Mouse (Mus musculus) lung, embryonic 14.5 days (tissue): ENCODE measurements around the gene Fbxw11. TPM values are rescaled to one million over a fixed set of nuclear protein-coding genes. Genes with fewer than 3 reads are reported as not detected.
A peak's percentile ranks its signal among the peaks of the same experiment; 100 is the strongest.

ENCODE experiments used
- ATAC-seq: fragments of 200-750 bp; cut with Nextera tagmentation; 2 replicates; pipeline ENCODE4 v1.8.0; 2017; ENCODE audit warnings: mild to moderate bottlenecking, moderate TSS enrichment, moderate library complexity; ENCODE audit not compliant: insufficient read depth
- DNase-seq: peaks from one replicate; pipeline ENCODE4 v3.0.0-alpha.2; 2015
- H3K27ac ChIP-seq: fragments of 300-500 bp; sonication (generic); 2 replicates; pipeline ENCODE4 v1.5.1; 2014; ENCODE audit warnings: low read depth, mild to moderate bottlenecking, moderate library complexity
- H3K27me3 ChIP-seq: fragments of 300-500 bp; sonication (generic); 2 replicates; pipeline ENCODE4 v1.6.1; 2014; ENCODE audit warnings: low read length, control low read depth; ENCODE audit not compliant: insufficient read depth
- H3K36me3 ChIP-seq: fragments of 300-500 bp; sonication (generic); 2 replicates; pipeline ENCODE4 v1.6.1; 2014; ENCODE audit warnings: control low read depth; ENCODE audit not compliant: insufficient read depth
- H3K4me1 ChIP-seq: fragments of 300-500 bp; sonication (generic); 2 replicates; pipeline ENCODE4 v1.6.1; 2014; ENCODE audit warnings: antibody characterized with exemption, control low read depth; ENCODE audit not compliant: insufficient read depth
- H3K4me2 ChIP-seq: fragments of 300-500 bp; sonication (generic); 2 replicates; pipeline ENCODE4 v1.6.1; 2014; ENCODE audit warnings: mild to moderate bottlenecking
- H3K4me3 ChIP-seq: fragments of 300-500 bp; sonication (generic); 2 replicates; pipeline ENCODE4 v1.5.1; 2014; ENCODE audit warnings: low read depth, low read length
- H3K9ac ChIP-seq: fragments of 300-500 bp; sonication (generic); 2 replicates; pipeline ENCODE4 v1.6.1; 2014
- H3K9me3 ChIP-seq: fragments of 300-500 bp; sonication (generic); 2 replicates; pipeline ENCODE4 v1.6.1; 2016; ENCODE audit warnings: low read depth, low read length, control low read depth
- CTCF ChIP-seq: IDR thresholded peaks from 2 replicates; pipeline ENCODE4 v1.5.1; 2016; ENCODE audit warnings: antibody characterized with exemption, low read depth
- WGBS: fragments of 180-500 bp; shearing (Covaris S2); extraction: QIAGEN DNeasy Blood & Tissue Kit; methylation state at CpG from one replicate; pipeline ENCODE4 v1.1.7; 2014; 5-methylcytosine and 5-hydroxymethylcytosine counted together
- polyA plus RNA-seq: library from polyadenylated mRNA; unstranded; fragments of >200 nt; fragmentation: Nextera tagmentation; extraction: Ambion mirVana; gene quantifications from 2 replicates; pipeline ENCODE4 v1.2.1, GENCODE M21; 2014

Fbxw11 gene
- polyA plus RNA-seq: 82.6 and 89.5 TPM in 2 replicates

DNA sequence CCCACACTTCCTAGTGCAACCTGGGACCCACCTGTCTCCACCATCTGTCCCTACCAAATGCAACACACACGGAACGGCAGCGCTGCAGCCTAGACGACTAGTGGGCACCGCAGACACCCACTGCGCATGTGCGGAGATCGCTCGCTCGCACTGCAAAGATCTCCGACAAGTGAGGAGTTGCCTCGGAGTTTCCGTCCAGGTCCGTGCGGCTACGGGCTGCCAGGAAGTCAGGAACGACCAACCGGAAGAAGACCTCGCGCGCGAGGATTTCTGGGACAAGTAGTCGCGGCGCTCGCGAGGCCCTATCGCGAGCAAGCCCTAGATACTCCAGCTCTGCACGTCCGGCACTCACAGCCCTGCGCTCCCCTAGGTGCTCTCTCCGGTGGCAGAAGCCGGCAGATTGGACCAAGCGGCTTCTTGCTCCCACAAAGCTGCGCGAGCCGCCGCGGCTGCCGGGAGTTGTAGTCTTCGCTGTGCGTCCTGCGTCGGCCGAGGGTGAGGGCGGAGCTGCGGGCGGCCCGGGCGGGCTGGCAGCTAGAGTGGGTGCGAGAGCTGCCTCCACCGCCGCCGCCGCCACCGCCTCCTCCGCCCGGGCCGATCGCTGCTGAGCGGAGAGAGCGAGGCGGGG, at the start of gene Fbxw11:
Gene Fbxw11, plus strand, starts transcription at position 476 of the 628 bp plus-strand sequence.
- Histone ChIP-seq H3K27me3 (no peaks in the 10 kb centered on the region), H3K36me3 (no peaks in the 10 kb centered on the region), H3K9me3 (no peaks in the 10 kb centered on the region), H3K27ac (peak within 1 kb of the TSS; percentile 99), H3K4me1 (peaks cover 7% of the 10 kb centered on the region; the same call in 1 of the 2 replicates), H3K4me3 (peak within 1 kb of the TSS; percentile 93), H3K4me2 (peak within 1 kb of the TSS; percentile 89), H3K9ac (peak within 1 kb of the TSS; percentile 98)
- peak; percentile 98 for DNase-seq
- ATAC-seq: peak; percentile 94
- TF ChIP-seq CTCF: no peak
- under 1% methylated on average over 59 of the region's 64 CpGs for WGBS

GRCm38 (mm10) chr11:32593081-32593480, 49.4 kb upstream of the Fbxw11 start:
- Histone ChIP-seq H3K36me3 (no peaks in the 10 kb centered on the region), H3K4me1 (no peaks in the 10 kb centered on the region), H3K27ac (no peak overlapping the region), H3K27me3 (no peaks in the 10 kb centered on the region), H3K4me3 (no peak overlapping the region), H3K9ac (no peak overlapping the region), H3K9me3 (0 out of 2 replicates have a peak, but pooled peaks cover 3% of the 10 kb centered on the region), H3K4me2 (no peak overlapping the region)
- 62% methylated on average over 7 of the region's 7 CpGs for WGBS
- no peak for TF ChIP-seq CTCF
- ATAC-seq: no peak
- DNase-seq: no peak

DNA sequence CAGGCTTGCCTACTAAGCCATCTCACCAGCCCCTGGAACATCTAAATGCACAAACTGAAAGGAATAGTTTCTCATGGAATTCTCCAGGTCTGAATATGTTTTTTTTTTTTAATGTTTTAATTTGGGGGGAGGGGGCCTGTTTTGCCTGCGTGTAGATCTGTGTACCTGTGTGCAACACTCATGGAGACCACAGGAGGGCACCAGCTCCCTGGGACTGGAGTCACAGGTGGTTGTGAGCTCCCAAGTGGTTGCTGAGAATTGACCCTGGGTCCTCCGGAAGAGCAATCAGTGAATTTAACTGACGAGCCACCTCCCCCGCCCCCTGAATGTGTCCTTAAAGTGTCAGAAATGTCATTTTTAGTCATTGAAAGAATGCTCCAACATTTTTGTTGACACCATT, 48.4 kb upstream of the Fbxw11 start:
- Histone ChIP-seq H3K9ac (no peak overlapping the region), H3K27me3 (no peaks in the 10 kb centered on the region), H3K4me3 (no peak overlapping the region), H3K4me2 (no peak overlapping the region), H3K4me1 (no peaks in the 10 kb centered on the region), H3K27ac (no peak overlapping the region), H3K9me3 (0 out of 2 replicates have a peak, but pooled peaks cover 3% of the 10 kb centered on the region), H3K36me3 (no peaks in the 10 kb centered on the region)
- no peak for ATAC-seq
- TF ChIP-seq CTCF: peak; percentile 26; the same call in 1 of the 2 replicates
- 86% methylated on average over 4 of the region's 4 CpGs for WGBS
- no peak for DNase-seq

- Histone ChIP-seq H3K4me3 (no peak overlapping the region), H3K9me3 (no peaks in the 10 kb centered on the region), H3K27me3 (no peaks in the 10 kb centered on the region), H3K27ac (no peak overlapping the region), H3K4me2 (no peak overlapping the region), H3K4me1 (peaks cover 11% of the 10 kb centered on the region), H3K36me3 (no peaks in the 10 kb centered on the region), H3K9ac (no peak overlapping the region)
- 82% methylated on average over 6 of the region's 6 CpGs for WGBS
- ATAC-seq (no peak), DNase-seq (no peak)
- TF ChIP-seq CTCF: no peak
Measured at GRCm38 (mm10) chr11:32600371-32600770, 42.2 kb upstream of the Fbxw11 start.

- Histone ChIP-seq H3K4me1 (peaks cover 14% of the 10 kb centered on the region), H3K36me3 (no peaks in the 10 kb centered on the region), H3K9ac (no peak overlapping the region), H3K4me2 (0 out of 2 replicates have a peak overlapping the region, but pooled peaks have one; percentile 27), H3K27me3 (no peaks in the 10 kb centered on the region), H3K27ac (0 out of 2 replicates have a peak overlapping the region, but pooled peaks have one; percentile 18), H3K4me3 (no peak overlapping the region), H3K9me3 (no peaks in the 10 kb centered on the region)
- 40% methylated on average over 12 of the region's 12 CpGs for WGBS
- no peak for TF ChIP-seq CTCF
- ATAC-seq: peak; percentile 72
- DNase-seq: peak; percentile 50
Measured at GRCm38 (mm10) chr11:32601528-32602323, 40.8 kb upstream of the Fbxw11 start.

GRCm38 (mm10) chr11:32604663-32605062, 37.9 kb upstream of the Fbxw11 start:
- TF ChIP-seq CTCF: no peak
- peak overlapping the region; percentile 2; the same call in 1 of the 2 replicates for H3K9ac ChIP-seq
- H3K36me3 ChIP-seq: no peaks in the 10 kb centered on the region
- no peak overlapping the region for H3K4me3 ChIP-seq
- no peaks in the 10 kb centered on the region for H3K9me3 ChIP-seq
- peak; percentile 36; the same call in 1 of the 2 replicates for ATAC-seq
- no peak overlapping the region for H3K4me2 ChIP-seq
- peaks cover 14% of the 10 kb centered on the region for H3K4me1 ChIP-seq
- H3K27ac ChIP-seq: peak overlapping the region; percentile 78
- DNase-seq: no peak
- no peaks in the 10 kb centered on the region for H3K27me3 ChIP-seq
- 24% methylated on average over 4 of the region's 4 CpGs for WGBS
